Mouse (Mus musculus): ENCODE measurements around the gene Kidins220. TPM values are rescaled to one million over a fixed set of nuclear protein-coding genes. Genes with fewer than 3 reads are reported as not detected.

The Kidins220 gene
- polyA plus RNA-seq, 1 experiment from 2014 or later = 69.2 TPM

DNA sequence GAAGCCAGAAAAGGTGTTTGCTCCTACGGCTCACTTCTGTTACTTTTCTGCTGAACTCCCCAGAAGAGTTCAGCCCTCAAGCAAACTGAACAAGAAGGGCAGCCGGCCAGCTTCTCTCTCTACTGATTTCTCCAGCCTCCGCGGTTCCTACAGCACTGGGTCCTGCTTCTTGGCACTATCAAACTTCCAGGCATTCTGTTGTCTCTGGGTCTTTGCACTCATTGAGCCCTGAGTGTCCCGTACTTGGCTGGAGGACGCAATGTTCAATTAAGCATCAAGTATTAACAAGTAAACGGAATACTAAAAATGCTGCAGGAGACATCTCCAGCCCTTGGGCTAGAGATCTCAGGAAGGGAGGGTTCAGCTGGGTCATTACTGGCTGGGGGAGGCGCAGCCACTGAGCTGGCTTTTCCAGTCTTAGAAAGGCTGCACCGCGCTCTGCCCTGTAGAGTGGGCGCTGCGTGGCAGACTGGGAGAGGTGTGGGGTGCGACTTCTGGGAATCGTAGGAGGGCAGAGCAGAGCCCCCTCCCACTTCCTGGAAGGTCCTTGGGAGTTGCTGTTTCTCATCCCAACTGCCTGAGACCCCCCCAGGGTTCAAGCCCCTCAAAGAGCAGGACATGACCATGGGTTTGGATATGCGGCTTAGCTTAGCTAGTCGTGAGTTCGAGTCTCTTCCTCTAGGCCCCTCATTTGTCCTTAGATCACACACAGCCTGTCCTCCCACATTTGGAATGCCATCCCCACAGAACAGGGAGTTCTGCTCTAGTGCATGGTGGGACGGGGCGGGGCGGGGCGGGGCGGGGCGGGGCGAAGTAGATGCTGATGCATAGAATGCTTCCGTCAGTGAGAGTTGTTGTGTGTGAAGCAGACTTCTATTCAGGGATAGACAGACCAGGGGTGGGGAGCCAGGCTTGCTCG, 108.8 kb downstream of the Kidins220 start:
- H3K36me3 ChIP-seq (ENCODE audit: control insufficient read depth, insufficient read depth, low read length) = no peaks in the 10 kb centered on the region
- no peaks in the 10 kb centered on the region for H3K27me3 ChIP-seq (ENCODE audit: control insufficient read depth, insufficient read depth, low read length)
- H3K9me3 ChIP-seq (ENCODE audit: control insufficient read depth, low read length) = no peaks in the 10 kb centered on the region
- WGBS = 39% methylated on average over 26 of the region's 26 CpGs
- DNase-seq (ENCODE audit: low spot score) (no peak), ATAC-seq (ENCODE audit: low FRiP score) (no peak)
- H3K4me1 ChIP-seq (replicated peaks; ENCODE audit: control insufficient read depth, insufficient read depth, low read length) = no peaks in the 10 kb centered on the region
- H3K4me3 ChIP-seq (ENCODE audit: low read depth, low read length) = no peak overlapping the region
- no peak overlapping the region for H3K9ac ChIP-seq (ENCODE audit: low read depth, low read length)
- H3K27ac ChIP-seq (ENCODE audit: low read depth, low read length) = no peak overlapping the region
- H3K4me2 ChIP-seq (replicated peaks; ENCODE audit: low read depth, low read length) = peak overlapping the region; percentile 15; the same call in 1 of the 2 replicates

DNA sequence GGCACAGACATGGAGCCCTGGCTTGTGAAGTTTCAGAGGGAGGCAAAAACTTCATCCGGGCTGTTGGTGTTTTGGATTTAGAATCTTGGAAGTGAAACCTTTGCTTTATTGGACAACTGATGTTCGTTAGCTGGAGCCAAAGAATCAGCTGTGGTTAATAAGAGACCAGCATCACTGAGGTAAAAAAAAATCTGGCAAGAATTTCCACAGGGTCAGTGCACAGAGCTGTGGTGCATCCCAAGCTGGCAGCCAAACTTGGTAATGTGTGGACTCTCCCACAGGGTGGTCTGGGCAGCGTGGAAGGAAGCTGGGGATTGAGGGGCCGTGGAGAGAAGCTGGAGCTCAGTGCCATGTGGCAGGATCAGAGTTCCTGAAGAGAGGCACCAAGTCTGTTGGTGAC, 112.2 kb downstream of the Kidins220 start:
- ATAC-seq (ENCODE audit: low FRiP score) = no peak
- Histone ChIP-seq H3K9ac (ENCODE audit: low read depth, low read length) (no peak overlapping the region), H3K36me3 (ENCODE audit: control insufficient read depth, insufficient read depth, low read length) (no peaks in the 10 kb centered on the region), H3K4me3 (ENCODE audit: low read depth, low read length) (no peak overlapping the region), H3K27ac (ENCODE audit: low read depth, low read length) (no peak overlapping the region), H3K4me2 (replicated peaks; ENCODE audit: low read depth, low read length) (no peak overlapping the region), H3K4me1 (replicated peaks; ENCODE audit: control insufficient read depth, insufficient read depth, low read length) (no peaks in the 10 kb centered on the region), H3K9me3 (ENCODE audit: control insufficient read depth, low read length) (no peaks in the 10 kb centered on the region), H3K27me3 (ENCODE audit: control insufficient read depth, insufficient read depth, low read length) (no peaks in the 10 kb centered on the region)
- no peak for DNase-seq (ENCODE audit: low spot score)
- WGBS = 65% methylated on average over 4 of the region's 4 CpGs

DNA sequence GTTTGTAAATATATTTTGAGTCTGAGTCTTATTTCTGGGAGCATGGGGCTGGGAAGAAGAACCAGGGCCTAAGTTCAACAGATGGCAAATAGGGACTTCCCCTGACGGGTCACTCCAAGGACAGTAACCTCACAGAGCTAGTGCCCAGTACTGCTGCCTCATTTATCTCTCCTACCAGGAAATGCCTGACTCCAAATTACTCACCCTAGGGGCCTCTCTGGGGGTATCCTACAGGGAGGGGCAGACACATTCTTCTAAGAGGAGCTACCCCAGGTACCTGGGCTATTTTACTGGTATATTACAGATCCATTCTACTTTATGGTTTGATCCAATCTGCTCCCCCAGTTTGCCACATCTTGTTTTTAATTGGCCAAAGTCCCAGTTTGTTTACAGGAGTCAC, 114.7 kb downstream of the Kidins220 start:
- DNase-seq (ENCODE audit: low spot score) (no peak), ATAC-seq (ENCODE audit: low FRiP score) (no peak)
- no peaks in the 10 kb centered on the region for H3K9me3 ChIP-seq (ENCODE audit: control insufficient read depth, low read length)
- 0 out of 2 replicates have a peak, but pooled peaks cover 6% of the 10 kb centered on the region for H3K4me1 ChIP-seq (replicated peaks; ENCODE audit: control insufficient read depth, insufficient read depth, low read length)
- no peaks in the 10 kb centered on the region for H3K27me3 ChIP-seq (ENCODE audit: control insufficient read depth, insufficient read depth, low read length)
- H3K27ac ChIP-seq (ENCODE audit: low read depth, low read length) = no peak overlapping the region
- no peak overlapping the region for H3K9ac ChIP-seq (ENCODE audit: low read depth, low read length)
- H3K4me2 ChIP-seq (replicated peaks; ENCODE audit: low read depth, low read length) = no peak overlapping the region
- WGBS = 60% methylated on average over 1 of the region's 1 CpGs
- H3K4me3 ChIP-seq (ENCODE audit: low read depth, low read length) = no peak overlapping the region
- no peaks in the 10 kb centered on the region for H3K36me3 ChIP-seq (ENCODE audit: control insufficient read depth, insufficient read depth, low read length)

DNA sequence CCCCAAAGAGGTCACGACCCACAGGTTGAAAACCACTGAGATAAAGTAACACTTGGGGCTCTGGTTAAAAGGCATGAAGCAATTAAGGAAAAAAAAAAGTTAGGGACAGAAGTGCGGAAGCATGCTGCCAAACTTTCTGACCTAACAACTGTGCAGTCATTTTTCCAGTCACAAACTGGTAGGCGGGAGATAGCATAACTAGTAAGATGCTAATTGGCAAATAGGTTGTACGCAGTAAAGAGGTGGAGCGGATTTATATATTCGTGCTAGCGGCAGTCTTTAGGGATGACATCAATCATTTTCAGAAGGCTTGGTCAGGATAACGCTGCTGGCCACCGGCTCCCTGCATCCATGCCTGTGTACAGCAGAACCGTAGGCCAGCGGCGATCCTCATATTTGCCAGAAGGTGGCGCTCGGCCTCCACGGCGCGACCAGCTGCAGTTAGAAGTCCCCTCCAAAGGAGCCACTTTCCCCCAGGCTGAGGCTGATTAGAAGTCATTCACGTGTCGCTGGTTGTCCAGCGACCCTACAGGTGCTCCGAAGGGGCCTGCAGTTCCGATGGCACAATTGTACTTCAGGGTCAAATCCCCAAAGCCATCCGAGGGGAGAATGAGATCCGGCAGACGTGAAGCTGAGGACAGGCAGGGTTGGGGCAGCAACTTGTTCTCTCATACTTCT, 117.4 kb downstream of the Kidins220 start:
- DNase-seq (ENCODE audit: low spot score) (peak; percentile 94), ATAC-seq (ENCODE audit: low FRiP score) (peak; percentile 67)
- 5% methylated on average over 25 of the region's 25 CpGs for WGBS
- Histone ChIP-seq H3K27ac (ENCODE audit: low read depth, low read length) (no peak overlapping the region), H3K4me1 (replicated peaks; ENCODE audit: control insufficient read depth, insufficient read depth, low read length) (0 out of 2 replicates have a peak, but pooled peaks cover 10% of the 10 kb centered on the region), H3K9me3 (ENCODE audit: control insufficient read depth, low read length) (no peaks in the 10 kb centered on the region), H3K9ac (ENCODE audit: low read depth, low read length) (no peak overlapping the region; the same call in 1 of the 2 replicates), H3K36me3 (ENCODE audit: control insufficient read depth, insufficient read depth, low read length) (no peaks in the 10 kb centered on the region), H3K4me3 (ENCODE audit: low read depth, low read length) (peak overlapping the region; percentile 33), H3K4me2 (replicated peaks; ENCODE audit: low read depth, low read length) (peak overlapping the region; percentile 63), H3K27me3 (ENCODE audit: control insufficient read depth, insufficient read depth, low read length) (no peaks in the 10 kb centered on the region)

DNA sequence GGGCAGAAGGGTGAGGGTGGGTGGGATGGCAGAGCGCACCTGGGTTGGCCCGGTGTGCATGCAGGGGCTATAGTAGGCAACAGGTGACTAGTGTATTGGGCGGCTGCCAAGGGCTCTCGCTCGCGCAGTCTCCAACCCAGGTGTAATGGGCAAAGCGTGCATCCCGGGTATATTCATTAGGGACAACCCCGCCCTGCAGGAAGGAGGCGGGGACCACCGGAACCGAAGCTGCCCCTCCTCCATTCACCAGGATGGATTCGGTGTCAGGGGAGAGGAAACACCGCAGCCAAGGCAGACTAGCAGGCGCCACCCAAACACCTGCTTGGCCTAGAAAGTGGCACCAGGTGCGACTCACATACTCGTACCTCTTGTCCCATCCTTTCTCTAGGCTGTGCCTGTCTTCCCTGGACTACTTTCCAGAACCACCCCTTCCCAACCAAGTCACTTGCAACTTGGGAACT, 118.1 kb downstream of the Kidins220 start:
- Histone ChIP-seq H3K4me2 (replicated peaks; ENCODE audit: low read depth, low read length) (peak overlapping the region; percentile 63), H3K4me1 (replicated peaks; ENCODE audit: control insufficient read depth, insufficient read depth, low read length) (0 out of 2 replicates have a peak, but pooled peaks cover 10% of the 10 kb centered on the region), H3K9ac (ENCODE audit: low read depth, low read length) (0 out of 2 replicates have a peak overlapping the region, but pooled peaks have one; percentile 23), H3K9me3 (ENCODE audit: control insufficient read depth, low read length) (no peaks in the 10 kb centered on the region), H3K36me3 (ENCODE audit: control insufficient read depth, insufficient read depth, low read length) (no peaks in the 10 kb centered on the region), H3K27me3 (ENCODE audit: control insufficient read depth, insufficient read depth, low read length) (no peaks in the 10 kb centered on the region), H3K27ac (ENCODE audit: low read depth, low read length) (0 out of 2 replicates have a peak overlapping the region, but pooled peaks have one; percentile 30), H3K4me3 (ENCODE audit: low read depth, low read length) (peak overlapping the region; percentile 33)
- 3% methylated on average over 17 of the region's 17 CpGs for WGBS
- ATAC-seq (ENCODE audit: low FRiP score) = peak; percentile 6; the same call in 1 of the 2 replicates
- DNase-seq (ENCODE audit: low spot score) = peak; percentile 69

DNA sequence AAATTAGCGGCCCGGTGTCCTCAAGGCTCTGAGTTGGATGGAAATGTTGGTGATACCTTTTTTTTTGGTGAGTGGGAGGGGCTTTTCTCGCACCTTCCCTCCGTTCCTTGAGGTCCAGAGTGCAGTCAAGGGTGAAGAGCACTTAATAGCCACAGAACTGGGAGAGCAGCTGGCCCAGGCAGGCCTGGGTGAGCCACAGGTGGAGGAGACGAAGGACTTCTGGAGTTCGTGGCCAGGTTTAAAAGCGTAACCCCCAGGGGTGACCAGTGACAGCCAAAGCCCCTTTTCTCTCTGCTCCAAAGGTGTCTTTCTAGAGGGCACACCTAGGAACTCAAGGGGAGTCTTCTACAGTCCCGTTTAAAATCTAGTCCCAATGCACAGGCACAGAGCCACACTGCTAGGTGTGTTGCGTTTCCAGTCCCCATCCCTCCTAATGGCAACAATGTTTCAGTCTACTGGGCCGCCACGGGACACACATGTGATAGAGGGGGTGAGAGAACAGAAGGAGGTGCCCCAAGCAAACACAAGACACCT, 118.6 kb downstream of the Kidins220 start:
- DNase-seq (ENCODE audit: low spot score) (no peak), ATAC-seq (ENCODE audit: low FRiP score) (no peak)
- no peaks in the 10 kb centered on the region for H3K36me3 ChIP-seq (ENCODE audit: control insufficient read depth, insufficient read depth, low read length)
- 10% methylated on average over 11 of the region's 11 CpGs for WGBS
- peak overlapping the region; percentile 63 for H3K4me2 ChIP-seq (replicated peaks; ENCODE audit: low read depth, low read length)
- 0 out of 2 replicates have a peak, but pooled peaks cover 14% of the 10 kb centered on the region for H3K4me1 ChIP-seq (replicated peaks; ENCODE audit: control insufficient read depth, insufficient read depth, low read length)
- H3K9ac ChIP-seq (ENCODE audit: low read depth, low read length) = 0 out of 2 replicates have a peak overlapping the region, but pooled peaks have one; percentile 23
- 0 out of 2 replicates have a peak overlapping the region, but pooled peaks have one; percentile 30 for H3K27ac ChIP-seq (ENCODE audit: low read depth, low read length)
- no peaks in the 10 kb centered on the region for H3K27me3 ChIP-seq (ENCODE audit: control insufficient read depth, insufficient read depth, low read length)
- no peaks in the 10 kb centered on the region for H3K9me3 ChIP-seq (ENCODE audit: control insufficient read depth, low read length)
- peak overlapping the region; percentile 33 for H3K4me3 ChIP-seq (ENCODE audit: low read depth, low read length)

DNA sequence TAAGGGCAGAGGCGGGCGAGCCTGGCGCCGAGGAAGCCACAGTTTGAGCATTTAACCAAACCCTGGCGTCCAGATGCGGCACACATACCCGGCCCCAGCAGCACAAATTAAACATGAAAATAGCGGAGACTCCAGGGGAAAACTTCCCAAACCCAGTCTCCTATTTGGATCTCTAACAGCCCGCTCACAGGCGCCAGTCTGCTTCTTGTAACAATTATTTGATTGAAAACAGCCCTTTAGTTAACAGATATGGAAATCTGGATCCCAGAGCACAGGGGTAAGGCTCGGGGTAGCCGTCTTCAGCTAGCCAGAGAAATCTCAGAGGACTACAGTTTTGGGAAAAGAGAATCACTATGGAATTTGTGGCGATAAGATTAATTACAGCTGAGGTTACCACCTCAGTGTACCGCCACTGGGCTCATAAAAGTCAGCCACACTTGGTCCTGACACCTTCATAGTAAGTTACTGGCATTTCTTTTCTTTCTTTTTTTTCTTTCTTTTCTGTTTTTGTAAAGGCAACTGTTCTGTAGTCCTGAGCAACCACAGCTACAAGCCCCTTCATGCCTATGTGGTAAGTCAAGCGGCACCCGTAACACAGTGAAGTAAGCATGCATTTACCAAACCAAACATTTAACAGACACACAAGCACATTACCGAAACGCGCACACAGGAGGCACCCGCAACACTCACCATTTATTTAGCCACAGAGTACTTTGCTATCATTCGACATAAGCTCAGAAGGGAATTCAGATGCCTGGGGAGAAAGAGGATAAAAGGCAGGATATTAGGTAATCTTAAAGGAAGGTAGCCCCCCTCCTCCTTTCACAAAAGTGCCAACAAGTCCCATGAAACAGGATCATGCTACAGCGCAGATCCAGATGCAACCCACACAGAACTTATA, 120.1 kb downstream of the Kidins220 start:
- Histone ChIP-seq H3K4me2 (replicated peaks; ENCODE audit: low read depth, low read length) (peak overlapping the region; percentile 95), H3K9me3 (ENCODE audit: control insufficient read depth, low read length) (no peaks in the 10 kb centered on the region), H3K36me3 (ENCODE audit: control insufficient read depth, insufficient read depth, low read length) (no peaks in the 10 kb centered on the region), H3K9ac (ENCODE audit: low read depth, low read length) (peak overlapping the region; percentile 71), H3K27ac (ENCODE audit: low read depth, low read length) (peak overlapping the region; percentile 82), H3K27me3 (ENCODE audit: control insufficient read depth, insufficient read depth, low read length) (no peaks in the 10 kb centered on the region), H3K4me1 (replicated peaks; ENCODE audit: control insufficient read depth, insufficient read depth, low read length) (0 out of 2 replicates have a peak, but pooled peaks cover 14% of the 10 kb centered on the region), H3K4me3 (ENCODE audit: low read depth, low read length) (peak overlapping the region; percentile 67)
- ATAC-seq (ENCODE audit: low FRiP score) = no peak
- under 1% methylated on average over 22 of the region's 22 CpGs for WGBS
- DNase-seq (ENCODE audit: low spot score) = peak; percentile 52
